ENCODE assay signal across 17 mouse cellular contexts in the genomic region with DNA sequence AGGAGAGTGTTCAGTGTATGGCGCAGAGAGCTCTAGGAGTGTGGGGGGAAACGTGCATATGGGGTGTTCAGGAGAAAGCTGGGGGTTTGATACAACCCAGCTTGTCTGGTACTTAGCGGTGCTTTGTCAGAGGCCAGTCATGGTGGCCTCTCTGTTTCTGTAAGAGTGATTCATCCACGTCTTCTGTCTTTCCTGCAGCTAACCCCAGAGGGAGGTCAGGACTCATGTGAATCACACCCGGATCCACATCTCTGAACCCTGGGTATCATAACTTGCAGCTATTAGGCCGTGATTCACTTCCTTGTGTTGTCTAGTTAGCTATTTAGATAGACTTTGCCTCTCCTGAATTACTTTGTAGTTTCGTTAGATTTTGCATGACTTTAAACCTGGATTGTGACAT. TPM values are rescaled to one million over a fixed set of nuclear protein-coding genes. Genes with fewer than 3 reads are reported as not detected.
"Had no signal": no experiment of that assay in that cellular context is flagged by ENCODE, and none has a peak within 500 bp of the region (broad histone marks: within the 10 kb centered on the region; RNA-seq: fewer than 3 reads in every experiment).

No protein-coding gene starts in this region.

- H3K4me3 ChIP-seq: left cerebral cortex, adult 2 months; liver, embryonic 13.5 days; midbrain, embryonic 12.5 days; midbrain, embryonic 15.5 days; neural tube, embryonic 13.5 days had no signal

- H3K9me3 ChIP-seq: liver, embryonic 13.5 days; midbrain, embryonic 12.5 days; midbrain, embryonic 15.5 days; neural tube, embryonic 13.5 days had no signal

- ATAC-seq: lung, postnatal 0 days; midbrain, embryonic 15.5 days had no signal

- H3K4me2 ChIP-seq: liver, embryonic 13.5 days; lung, embryonic 14.5 days; midbrain, embryonic 12.5 days; midbrain, embryonic 15.5 days; neural tube, embryonic 13.5 days had no signal

- H3K9ac ChIP-seq: liver, embryonic 13.5 days; lung, embryonic 14.5 days; midbrain, embryonic 12.5 days; midbrain, embryonic 15.5 days; neural tube, embryonic 13.5 days had no signal

- H3K27ac ChIP-seq: kidney, postnatal 0 days; left cerebral cortex, adult 2 months; liver, embryonic 13.5 days; macrophage; midbrain, embryonic 12.5 days; midbrain, embryonic 15.5 days; neural tube, embryonic 13.5 days had no signal

- H3K36me3 ChIP-seq: liver, embryonic 13.5 days; midbrain, embryonic 12.5 days; midbrain, embryonic 15.5 days; neural tube, embryonic 13.5 days had no signal

- DNase-seq: kidney, adult 2 months; kidney, postnatal 25 days; layer of hippocampus, postnatal 36 days; liver, embryonic 13.5 days; lung, embryonic 14.5 days; thymus, postnatal 25 days had no signal

- H3K27me3 ChIP-seq: liver, embryonic 13.5 days; midbrain, embryonic 12.5 days; midbrain, embryonic 15.5 days; neural tube, embryonic 13.5 days had no signal

- H3K4me1 ChIP-seq: liver, embryonic 13.5 days; midbrain, embryonic 12.5 days; midbrain, embryonic 15.5 days; neural tube, embryonic 13.5 days had no signal

RNA-seq across cellular contexts. Expression of a gene that starts 54.1 kb away (rescaled TPM):
- total RNA-seq: megakaryocyte, adult 5-6 weeks; neutrophil, adult 5-6 weeks had no signal
- polyA plus RNA-seq: limb, embryonic 11.5 days; liver, embryonic 13.5 days; liver, embryonic 16.5 days; macrophage had no signal
